Mouse (Mus musculus) bone marrow, adult 2 months (tissue): ENCODE data around the gene 2310034G01Rik. TPM values are rescaled to one million over a fixed set of nuclear protein-coding genes. Genes with fewer than 3 reads are reported as not detected.

Experiments used
- H3K27ac ChIP-seq: fragments of 200-500 bp; 2 replicates; pipeline ENCODE4 v1.5.1; 2012; ENCODE audit warnings: low read depth, mild to moderate bottlenecking, control low read depth, inconsistent platforms, low read length; ENCODE audit not compliant: control insufficient read depth, poor library complexity, insufficient read depth
- H3K4me1 ChIP-seq: fragments of 200-500 bp; 2 replicates; pipeline ENCODE4 v1.6.1; 2011; ENCODE audit warnings: low read length; ENCODE audit not compliant: control insufficient read depth, insufficient read depth
- H3K4me3 ChIP-seq: fragments of 200-500 bp; replicated peaks from 2 replicates; pipeline ENCODE3; 2011; ENCODE audit warnings: mild to moderate bottlenecking, low read depth, low read length, control low read depth; ENCODE audit not compliant: control insufficient read depth
- CTCF ChIP-seq: fragments of 200-500 bp; IDR thresholded peaks from 2 replicates; pipeline ENCODE4 v1.5.1; 2011; ENCODE audit warnings: low read length, control low read depth; ENCODE audit not compliant: control insufficient read depth, insufficient read depth
- POLR2A ChIP-seq: fragments of 200-500 bp; IDR thresholded peaks from 2 replicates; pipeline ENCODE4 v1.6.1; 2011; ENCODE audit warnings: low read depth, mild to moderate bottlenecking, control low read depth, low read length, borderline replicate concordance; ENCODE audit not compliant: control insufficient read depth
- WGBS: fragments of 180-500 bp; shearing (Covaris S2); methylation state at CpG from one replicate; pipeline ENCODE4 v1.1.7; 2018; 5-methylcytosine and 5-hydroxymethylcytosine counted together
- polyA plus RNA-seq: library from polyadenylated mRNA; stranded (reverse); fragments of >200 nt; gene quantifications from 2 replicates; pipeline ENCODE4 v1.2.4, GENCODE M21; 2011; ENCODE audit warnings: low replicate concordance; ENCODE audit not compliant: missing spikeins, insufficient read depth, insufficient read length

2310034G01Rik gene
- polyA plus RNA-seq, 1 experiment = 1.1 TPM

DNA sequence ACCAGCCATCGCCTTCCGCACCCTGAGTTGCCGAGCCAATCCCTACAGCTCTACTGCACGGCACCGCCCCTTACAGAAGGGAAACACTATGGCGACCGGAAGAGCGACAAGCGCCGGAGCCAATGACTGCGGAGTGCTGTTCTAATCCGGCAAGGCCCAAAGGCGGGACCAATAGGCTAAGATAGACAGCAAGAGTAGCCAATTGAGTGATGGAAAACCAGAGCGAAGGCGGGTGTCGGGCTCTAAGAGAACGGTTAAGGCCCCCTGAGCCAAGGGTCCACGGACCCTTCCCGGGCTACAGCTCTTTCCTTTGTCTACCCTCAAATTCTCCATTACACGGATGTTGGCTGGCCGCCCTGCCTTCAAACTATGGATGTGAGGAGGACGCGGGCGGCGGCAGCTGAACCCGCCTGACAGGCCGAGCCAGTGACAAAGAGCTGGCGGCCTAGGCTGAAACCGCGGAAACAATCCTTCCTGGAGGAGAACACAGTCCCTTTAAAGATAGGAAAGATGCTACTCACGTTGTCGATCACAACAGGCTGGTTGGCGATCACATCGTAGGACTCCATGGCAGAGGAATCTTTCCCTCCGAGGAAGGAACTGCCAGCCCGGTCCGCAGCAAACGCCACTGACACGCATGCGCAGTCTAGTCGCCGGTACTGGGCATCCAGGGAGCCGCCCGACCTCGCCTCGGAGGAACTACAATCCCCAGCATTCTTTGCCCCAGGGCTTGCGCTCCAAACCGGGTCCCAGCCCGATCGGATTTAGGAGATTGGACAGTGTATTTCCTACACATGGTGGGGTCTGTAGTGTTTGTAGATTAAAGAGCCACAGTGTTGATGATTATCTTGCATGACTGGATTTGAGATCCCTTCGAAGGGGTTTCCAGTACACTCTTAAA lies 45.3 kb upstream of the 2310034G01Rik start, which contains the start of gene Actr1a:
Gene Actr1a (minus strand): TSS at position 640 of the 901 bp plus-strand sequence.
- Histone ChIP-seq H3K4me3 (peak within 1 kb of the TSS; percentile 95), H3K27ac (peak within 1 kb of the TSS; percentile 74), H3K4me1 (0 out of 2 replicates have a peak, but pooled peaks cover 2% of the 10 kb centered on the region)
- WGBS = under 1% methylated on average over 51 of the region's 51 CpGs
- peak; percentile 88 for TF ChIP-seq POLR2A
- TF ChIP-seq CTCF = no peak

DNA sequence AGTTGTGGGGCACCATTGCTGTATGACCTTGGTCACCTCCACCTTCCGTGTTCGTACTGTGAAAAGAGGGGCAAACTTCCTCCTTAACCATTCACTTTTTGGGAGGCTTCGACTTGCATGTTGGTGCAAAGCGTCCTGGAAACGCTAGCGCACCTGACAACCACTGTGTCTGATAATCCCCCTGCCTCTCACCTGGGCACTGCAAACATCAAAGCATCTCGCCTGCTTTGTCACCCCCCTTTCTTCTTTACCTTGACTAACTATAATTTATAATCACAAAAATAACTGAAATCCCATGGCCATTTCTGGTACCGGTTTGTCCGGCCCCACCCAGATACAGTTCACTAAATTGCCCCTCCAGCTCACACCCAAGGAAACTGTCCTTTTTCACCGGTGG lies 44.6 kb upstream of the 2310034G01Rik start:
- TF ChIP-seq CTCF (no peak), POLR2A (no peak)
- Histone ChIP-seq H3K27ac (no peak overlapping the region), H3K4me3 (peak overlapping the region; percentile 84), H3K4me1 (0 out of 2 replicates have a peak, but pooled peaks cover 2% of the 10 kb centered on the region)
- 2% methylated on average over 10 of the region's 10 CpGs for WGBS

DNA sequence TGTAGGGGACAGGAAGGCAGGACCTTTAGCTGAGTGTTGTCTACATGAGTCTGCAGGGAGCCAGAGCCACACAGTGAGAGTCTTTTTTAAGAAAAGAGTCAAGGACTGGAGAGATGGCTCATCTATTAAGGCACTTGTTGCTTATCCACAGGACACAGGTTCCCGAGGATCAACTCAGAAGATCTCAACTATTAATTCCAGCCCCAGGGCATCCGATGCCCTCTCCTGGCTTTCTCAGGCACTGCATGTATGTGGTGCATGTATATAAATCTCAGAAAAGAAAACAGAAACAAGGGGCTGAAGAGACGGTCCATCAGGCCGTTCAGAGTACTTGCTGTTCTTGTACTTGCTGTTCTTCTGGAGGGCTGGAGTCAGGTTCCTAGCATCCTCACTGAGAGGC lies 41.9 kb upstream of the 2310034G01Rik start:
- no peak for TF ChIP-seq POLR2A
- peak; percentile 44; the same call in 1 of the 2 replicates for TF ChIP-seq CTCF
- no peak overlapping the region for H3K27ac ChIP-seq
- no peak overlapping the region for H3K4me3 ChIP-seq
- 16% methylated on average over 4 of the region's 4 CpGs for WGBS
- H3K4me1 ChIP-seq = 0 out of 2 replicates have a peak, but pooled peaks cover 2% of the 10 kb centered on the region

DNA sequence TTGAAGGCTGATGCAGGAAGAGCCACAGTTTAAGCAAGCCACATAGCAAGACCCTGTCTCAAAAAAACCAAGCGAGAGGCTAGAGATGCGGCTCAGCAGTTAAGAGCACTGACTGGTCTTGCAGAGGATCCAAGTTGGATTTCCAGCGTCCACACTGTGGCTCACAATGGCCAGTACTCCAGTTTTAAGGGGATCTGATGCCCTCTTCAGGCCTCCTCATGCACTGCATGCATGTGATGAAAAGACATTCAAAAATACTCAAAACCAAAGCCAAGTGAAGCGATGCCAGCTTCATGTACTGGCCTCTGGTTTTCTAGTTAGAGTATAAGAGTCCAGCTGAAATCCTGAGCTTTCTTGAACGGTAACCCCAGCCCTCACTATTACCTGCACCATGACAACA lies 39.8 kb upstream of the 2310034G01Rik start:
- Histone ChIP-seq H3K4me3 (no peak overlapping the region), H3K4me1 (0 out of 2 replicates have a peak, but pooled peaks cover 2% of the 10 kb centered on the region), H3K27ac (no peak overlapping the region)
- TF ChIP-seq CTCF (no peak), POLR2A (no peak)
- WGBS = 93% methylated on average over 5 of the region's 5 CpGs

DNA sequence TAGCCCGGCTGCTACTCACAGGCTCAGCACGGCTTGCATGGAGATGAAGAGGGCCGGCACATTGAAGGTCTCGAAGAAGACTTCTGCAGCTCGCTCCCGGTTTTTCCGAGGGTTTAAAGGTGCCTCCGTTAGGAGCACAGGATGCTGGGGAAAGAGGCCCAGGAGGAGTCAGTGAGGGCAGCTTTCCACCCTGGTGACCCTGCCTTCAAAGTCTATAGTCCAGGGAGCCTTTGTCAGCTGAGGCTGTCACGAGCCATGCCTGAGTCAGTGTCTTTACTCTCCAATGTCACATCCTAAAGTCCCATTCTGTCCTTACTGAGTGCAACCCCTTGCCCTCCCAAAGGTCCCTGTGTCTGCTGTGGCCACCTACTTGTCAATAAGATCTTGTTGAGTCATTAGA lies 32.2 kb upstream of the 2310034G01Rik start:
- 91% methylated on average over 9 of the region's 9 CpGs for WGBS
- no peaks in the 10 kb centered on the region for H3K4me1 ChIP-seq
- H3K4me3 ChIP-seq = no peak overlapping the region
- no peak overlapping the region for H3K27ac ChIP-seq
- TF ChIP-seq POLR2A = no peak
- TF ChIP-seq CTCF = no peak

- WGBS = 80% methylated on average over 4 of the region's 4 CpGs
- H3K4me1 ChIP-seq = no peaks in the 10 kb centered on the region
- H3K4me3 ChIP-seq = no peak overlapping the region
- H3K27ac ChIP-seq = no peak overlapping the region
- no peak for TF ChIP-seq CTCF
- TF ChIP-seq POLR2A = no peak
Measured at GRCm38 (mm10) chr19:46375891-46376290, 25.8 kb upstream of the 2310034G01Rik start.

GRCm38 (mm10) chr19:46375489-46375888 lies 25.4 kb upstream of the 2310034G01Rik start:
- H3K4me3 ChIP-seq = no peak overlapping the region
- WGBS = 54% methylated on average over 5 of the region's 5 CpGs
- TF ChIP-seq POLR2A (no peak), CTCF (no peak)
- no peak overlapping the region for H3K27ac ChIP-seq
- H3K4me1 ChIP-seq = no peaks in the 10 kb centered on the region

DNA sequence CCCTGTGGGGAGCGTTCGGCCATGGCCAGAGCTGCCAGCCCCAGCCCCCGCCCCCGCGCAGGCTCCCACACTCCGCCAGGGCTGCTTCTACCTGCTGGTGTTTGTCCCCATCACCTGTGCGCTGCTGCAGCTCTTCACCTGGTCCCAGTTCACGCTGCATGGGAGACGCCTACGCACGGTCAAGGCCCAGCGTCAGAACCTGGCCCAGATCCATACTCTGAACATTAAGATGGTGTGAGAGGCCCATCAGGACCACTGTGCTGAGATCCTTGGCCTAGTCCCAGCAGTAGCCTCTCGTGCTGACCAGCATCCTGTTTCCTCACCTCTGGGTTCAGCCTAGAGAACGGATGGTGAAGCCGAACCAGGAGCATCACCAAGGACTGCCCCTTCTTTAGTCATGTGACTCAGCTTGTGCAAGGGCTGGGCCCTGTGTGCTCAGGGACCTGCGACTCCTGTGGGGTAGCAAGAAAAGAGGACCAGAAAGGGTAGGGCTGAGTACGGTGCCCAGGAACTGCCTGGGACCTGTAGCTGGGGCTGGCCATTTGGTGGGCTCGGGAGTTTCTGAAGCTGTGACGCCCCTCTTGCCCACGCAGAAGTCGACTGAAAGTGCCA lies 24.5 kb upstream of the 2310034G01Rik start:
- no peaks in the 10 kb centered on the region for H3K4me1 ChIP-seq
- WGBS = 79% methylated on average over 21 of the region's 21 CpGs
- no peak overlapping the region for H3K4me3 ChIP-seq
- H3K27ac ChIP-seq = no peak overlapping the region
- TF ChIP-seq POLR2A = no peak
- no peak for TF ChIP-seq CTCF
